ENCODE assay signal across 26 mouse cellular contexts in genomic region chr1:191579524-191579923, GRCm38 (mm10). TPM values are rescaled to one million over a fixed set of nuclear protein-coding genes. Genes with fewer than 3 reads are reported as not detected.
DNase-seq lines count a peak whose midpoint lies in the region; ATAC-seq lines count a peak whose summit lies in the region.
"Had no signal": no experiment of that assay in that cellular context is flagged by ENCODE, and none has a peak within 500 bp of the region (broad histone marks: within the 10 kb centered on the region; RNA-seq: fewer than 3 reads in every experiment).

No protein-coding gene starts in this region.

- peaks cover 18% of the 10 kb centered on the region for H3K4me1 ChIP-seq in embryonic facial prominence, embryonic 14.5 days (ENCODE audit: control insufficient read depth, insufficient read depth, low read length)
- H3K4me1 ChIP-seq in embryonic facial prominence, embryonic 10.5 days: peaks cover 22% of the 10 kb centered on the region

- 87% methylated on average over 3 of the region's 3 CpGs for WGBS in embryonic facial prominence, embryonic 14.5 days
- WGBS in embryonic facial prominence, embryonic 10.5 days: 91% methylated on average over 3 of the region's 3 CpGs

- no peaks in the 10 kb centered on the region for H3K27me3 ChIP-seq in embryonic facial prominence, embryonic 14.5 days (replicated peaks; ENCODE audit: control insufficient read depth, insufficient read depth, low read length)
- H3K27me3 ChIP-seq in embryonic facial prominence, embryonic 10.5 days (replicated peaks; ENCODE audit: low read depth, poor library complexity, severe bottlenecking): no peaks in the 10 kb centered on the region
- H3K27me3 ChIP-seq: CH12.LX; embryonic facial prominence, embryonic 12.5 days; forebrain, embryonic 12.5 days; forebrain, embryonic 15.5 days; heart, embryonic 13.5 days; Patski had no signal

- 0 out of 2 replicates have a peak, but pooled peaks cover 5% of the 10 kb centered on the region for H3K9me3 ChIP-seq in embryonic facial prominence, embryonic 14.5 days (ENCODE audit: control insufficient read depth, low read length)
- peaks cover 7% of the 10 kb centered on the region; the same call in 1 of the 2 replicates for H3K9me3 ChIP-seq in embryonic facial prominence, embryonic 10.5 days

- H3K4me2 ChIP-seq in embryonic facial prominence, embryonic 14.5 days (ENCODE audit: low read depth, low read length): no peak overlapping the region
- H3K4me2 ChIP-seq: embryonic facial prominence, embryonic 12.5 days; forebrain, embryonic 12.5 days; forebrain, embryonic 15.5 days; heart, embryonic 13.5 days; hindbrain, embryonic 14.5 days had no signal

- peak; percentile 55 for DNase-seq in embryonic facial prominence, embryonic 14.5 days (ENCODE audit: low spot score)
- DNase-seq in embryonic facial prominence, embryonic 10.5 days (ENCODE audit: low spot score): no peak
- peak; percentile 68 for DNase-seq in CD4-positive helper T cell, adult 2 months (ENCODE audit: low read depth, low spot score)
- DNase-seq in natural killer cell, adult 2 months (ENCODE audit: low spot score in 2 of 2): peak; percentile 8 to 12
- DNase-seq in spleen, postnatal 14 days (ENCODE audit: low spot score in 2 of 2): no peak
- no peak for DNase-seq in cerebellum, postnatal 36 days
- DNase-seq: adrenal gland, adult 8-10 months; adrenal gland, postnatal 25 days; B cell, adult 2 months; cerebellum, adult 11-12 months; cerebellum, adult 8-10 months; cerebellum, postnatal 10 days; gastrocnemius, postnatal 25 days; heart, adult 18-20 months; heart, postnatal 14 days; heart, postnatal 4 days had no signal

- H3K36me3 ChIP-seq in embryonic facial prominence, embryonic 14.5 days (ENCODE audit: control insufficient read depth, insufficient read depth, low read length): peaks cover 27% of the 10 kb centered on the region
- H3K36me3 ChIP-seq in embryonic facial prominence, embryonic 10.5 days (replicated peaks): peaks cover 61% of the 10 kb centered on the region

- no peak overlapping the region for H3K27ac ChIP-seq in embryonic facial prominence, embryonic 14.5 days (replicated peaks; ENCODE audit: low read depth, low read length)
- no peak overlapping the region for H3K27ac ChIP-seq in embryonic facial prominence, embryonic 10.5 days (replicated peaks)
- H3K27ac ChIP-seq: embryonic facial prominence, embryonic 12.5 days; forebrain, embryonic 12.5 days; forebrain, embryonic 15.5 days; heart, embryonic 13.5 days; hindbrain, embryonic 14.5 days; hindbrain, postnatal 0 days had no signal

- no peak for ATAC-seq in embryonic facial prominence, embryonic 14.5 days (ENCODE audit: low read depth)
- ATAC-seq in activated CD4-positive, CD25-positive, alpha-beta regulatory T cell, adult 4 months: peak; percentile 2
- ATAC-seq: forebrain, embryonic 15.5 days; hindbrain, postnatal 0 days; Patski had no signal

- no peak overlapping the region for H3K9ac ChIP-seq in embryonic facial prominence, embryonic 14.5 days (ENCODE audit: low read depth, low read length)
- H3K9ac ChIP-seq: embryonic facial prominence, embryonic 12.5 days; forebrain, embryonic 12.5 days; forebrain, embryonic 15.5 days; heart, embryonic 13.5 days; hindbrain, embryonic 14.5 days had no signal

- H3K4me3 ChIP-seq in embryonic facial prominence, embryonic 14.5 days (ENCODE audit: low read depth, low read length): no peak overlapping the region
- H3K4me3 ChIP-seq in embryonic facial prominence, embryonic 10.5 days: no peak overlapping the region
- H3K4me3 ChIP-seq: embryonic facial prominence, embryonic 12.5 days; erythroblast, embryonic 14.5 days; forebrain, embryonic 12.5 days; forebrain, embryonic 15.5 days; heart, embryonic 13.5 days had no signal

RNA-seq across cellular contexts. Expression of gene Ints7, which starts 4.1 kb away (rescaled TPM):
- polyA plus RNA-seq in embryonic facial prominence, embryonic 14.5 days (2014; fragmentation: Nextera tagmentation; extraction: Ambion mirVana): 31.1 and 39.1 TPM in 2 replicates
- polyA plus RNA-seq in embryonic facial prominence, embryonic 10.5 days (2016; fragmentation: Nextera tagmentation; extraction: Ambion mirVana): 80.2 and 82.2 TPM in 2 replicates
- polyA plus RNA-seq in activated CD4-positive, CD25-positive, alpha-beta regulatory T cell, adult 4 months (2017; shearing (Covaris generic)): 10 to 100 TPM; 36.7 to 41.6 TPM

RNA-seq across cellular contexts. Expression of gene Dtl, which starts 4.2 kb away (rescaled TPM):
- 37.6 and 43.0 TPM in 2 replicates for polyA plus RNA-seq in embryonic facial prominence, embryonic 14.5 days (2014; fragmentation: Nextera tagmentation; extraction: Ambion mirVana)
- polyA plus RNA-seq in embryonic facial prominence, embryonic 10.5 days (2016; fragmentation: Nextera tagmentation; extraction: Ambion mirVana): 87.4 and 88.6 TPM in 2 replicates
- 10 to 100 TPM; 11.2 to 16.9 TPM for polyA plus RNA-seq in activated CD4-positive, CD25-positive, alpha-beta regulatory T cell, adult 4 months (2017; shearing (Covaris generic))

Comparison
In these comparisons a context has a peak if more than half of its experiments do, and no peak if none do; other contexts are left out.
1. DNase-seq: peak in embryonic facial prominence, embryonic 14.5 days (single experiment), CD4-positive helper T cell, adult 2 months (single experiment) and natural killer cell, adult 2 months (2 of 2); none in embryonic facial prominence, embryonic 10.5 days (single experiment), spleen, postnatal 14 days (0 of 2) and cerebellum, postnatal 36 days (0 of 2).